8 mouse cellular contexts compared by ENCODE assay signal in the genomic region with DNA sequence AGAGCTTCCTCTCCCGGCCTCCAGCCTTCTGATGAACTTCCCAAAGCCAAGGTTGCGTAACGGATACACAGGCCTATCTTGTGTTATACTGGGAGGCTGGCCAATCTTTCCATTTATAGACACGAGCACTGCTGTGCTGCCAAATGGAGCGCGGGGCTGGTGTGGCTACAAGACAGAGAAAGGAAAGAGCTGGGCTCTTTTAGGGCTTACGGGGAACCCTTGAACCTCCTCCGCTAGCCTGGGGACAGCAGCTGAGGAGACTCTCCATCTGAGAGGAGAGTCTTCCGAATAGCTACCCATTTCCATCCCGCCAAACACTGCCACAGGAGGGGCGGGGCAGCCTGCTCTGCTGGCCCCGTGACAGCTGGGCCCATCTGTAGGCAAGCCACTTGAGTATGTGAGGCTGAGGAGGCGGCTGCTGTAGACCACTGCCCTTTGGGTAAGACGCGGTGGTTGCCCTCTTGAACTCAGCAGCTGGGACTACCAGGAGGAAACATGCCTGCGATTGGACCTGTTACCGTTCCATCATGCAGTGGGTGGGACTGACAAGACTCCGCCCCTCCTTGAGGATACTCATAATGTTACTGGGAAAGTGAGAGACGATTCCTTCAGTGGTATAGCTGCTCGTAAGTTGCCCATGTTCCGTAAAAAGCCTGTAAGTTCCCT. TPM values are rescaled to one million over a fixed set of nuclear protein-coding genes. Genes with fewer than 3 reads are reported as not detected.
DNase-seq lines count a peak whose midpoint lies in the region; ATAC-seq lines count a peak whose summit lies in the region.

No protein-coding gene starts in this region.

- DNase-seq in R1 (ENCODE audit: low read depth, low spot score) = peak; percentile 67
- DNase-seq in cerebellum, adult 8-10 months = peak; percentile 88
- peak; percentile 76 to 89 for DNase-seq in frontal cortex, postnatal 36 days (ENCODE audit: low spot score in 2 of 2)
- DNase-seq in layer of hippocampus, postnatal 25 days (ENCODE audit: extremely low spot score in 1 of 2, low spot score in 1 of 2) = peak; percentile 30 to 65
- peak; percentile 93 for DNase-seq in lung, postnatal 25 days (ENCODE audit: low spot score)
- peak; percentile 68 for DNase-seq in right cerebral cortex, postnatal 25 days
- peak; percentile 37 for DNase-seq in yolk sac, embryonic 10.5 days (ENCODE audit: low spot score)

- H3K9ac ChIP-seq in hindbrain, embryonic 13.5 days = no peak overlapping the region

- H3K4me1 ChIP-seq in hindbrain, embryonic 13.5 days (replicated peaks) = peaks cover 21% of the 10 kb centered on the region

- peak; percentile 67 for ATAC-seq in hindbrain, embryonic 13.5 days (ENCODE audit: low FRiP score)

- 60% methylated on average over 21 of the region's 21 CpGs for WGBS in hindbrain, embryonic 13.5 days

- 0 out of 2 replicates have a peak overlapping the region, but pooled peaks have one; percentile 6 for H3K4me2 ChIP-seq in hindbrain, embryonic 13.5 days

- H3K27me3 ChIP-seq in hindbrain, embryonic 13.5 days = no peaks in the 10 kb centered on the region

- H3K4me3 ChIP-seq in hindbrain, embryonic 13.5 days = no peak overlapping the region

- no peaks in the 10 kb centered on the region for H3K9me3 ChIP-seq in hindbrain, embryonic 13.5 days

- H3K27ac ChIP-seq in hindbrain, embryonic 13.5 days = peak overlapping the region; percentile 50

- H3K36me3 ChIP-seq in hindbrain, embryonic 13.5 days = no peaks in the 10 kb centered on the region

RNA-seq across cellular contexts. Expression of a gene that starts 48.7 kb away (rescaled TPM):
- polyA plus RNA-seq in hindbrain, embryonic 13.5 days (2015; fragmentation: Nextera tagmentation; extraction: Ambion mirVana) = 0.49 and 0.64 TPM in 2 replicates
- total RNA-seq in layer of hippocampus, postnatal 25 days (2021) = not detected

Comparison
In these comparisons a context has a peak if more than half of its experiments do, and no peak if none do; other contexts are left out.
1. DNase-seq: peak in every context shown above with its lines; median percentile 93 in lung, postnatal 25 days; 88 in cerebellum, adult 8-10 months; 82 in frontal cortex, postnatal 36 days; 68 in right cerebral cortex, postnatal 25 days; 67 in R1; 48 in layer of hippocampus, postnatal 25 days; 37 in yolk sac, embryonic 10.5 days.